Comparison of ENCODE assay signal across 27 mouse cellular contexts in the genomic region with DNA sequence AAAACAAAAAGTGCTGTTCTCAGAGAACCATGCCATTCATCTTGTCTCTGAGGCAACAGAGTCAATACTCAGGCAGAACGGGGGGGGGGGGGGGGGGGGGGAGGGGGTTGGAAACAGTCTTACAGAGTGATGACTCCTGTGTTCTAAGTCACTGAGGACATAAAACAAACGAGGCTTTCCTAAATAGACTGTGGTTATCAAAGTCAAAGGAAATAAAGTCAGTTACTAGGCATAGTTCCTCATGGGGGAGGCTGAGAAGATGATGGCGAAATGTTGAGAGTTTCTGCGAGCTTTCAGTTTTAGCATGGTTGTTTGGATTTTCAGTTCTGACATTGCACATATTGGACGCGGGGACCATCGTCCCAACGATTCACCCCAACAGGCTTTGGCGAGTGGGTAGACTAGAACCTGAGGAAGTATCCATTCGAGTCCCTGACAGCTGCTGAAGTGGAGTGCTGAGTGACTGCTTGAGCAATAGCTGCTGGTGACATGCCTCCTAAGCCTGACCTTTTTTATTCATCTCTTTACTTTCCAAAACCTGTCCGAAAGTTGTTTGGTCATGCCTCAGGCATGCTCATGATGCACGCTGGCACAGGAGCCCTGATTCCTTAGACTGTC.
DNase-seq lines count a peak whose midpoint lies in the region; ATAC-seq lines count a peak whose summit lies in the region.
"Had no signal": no experiment of that assay in that cellular context is flagged by ENCODE, and none has a peak within 500 bp of the region (broad histone marks: within the 10 kb centered on the region; RNA-seq: fewer than 3 reads in every experiment).

No protein-coding gene starts in this region.

- peak; percentile 84 for DNase-seq in heart, adult 11 months
- no peak for DNase-seq in heart, postnatal 36 days
- DNase-seq in thymus, postnatal 25 days = peak; percentile 23
- no peak for DNase-seq in thymus, postnatal 14 days
- DNase-seq in adrenal gland, postnatal 4 days (ENCODE audit: low spot score in 2 of 2) = no peak
- no peak for DNase-seq in embryo, embryonic 11 days
- DNase-seq: adrenal gland, postnatal 36 days; cerebellum, adult 18-20 months; cerebellum, postnatal 14 days; kidney, adult 18-20 months; kidney, postnatal 14 days; lung, postnatal 14 days had no signal

- H3K4me1 ChIP-seq in forebrain, embryonic 16.5 days (replicated peaks; ENCODE audit: control insufficient read depth, insufficient read depth, low read length) = no peaks in the 10 kb centered on the region
- H3K4me1 ChIP-seq: embryonic facial prominence, embryonic 13.5 days; forebrain, embryonic 12.5 days; hindbrain, embryonic 12.5 days; limb, embryonic 12.5 days; neural tube, embryonic 15.5 days had no signal

- ATAC-seq in megakaryocyte, adult 5-6 weeks (ENCODE audit: poor library complexity, severe bottlenecking) = peak; percentile 70
- no peak for ATAC-seq in forebrain, embryonic 16.5 days
- ATAC-seq: inflammation-experienced regulatory T-cells, adult 6 months; liver, embryonic 12.5 days; midbrain, embryonic 16.5 days; Patski had no signal

- intact Hi-C loops in heart, postnatal 36 days (cut with DNase I) = no loop called here

- H3K9ac ChIP-seq in forebrain, embryonic 16.5 days (replicated peaks; ENCODE audit: low read depth, low read length) = no peak overlapping the region
- H3K9ac ChIP-seq: embryonic facial prominence, embryonic 13.5 days; forebrain, embryonic 12.5 days; hindbrain, embryonic 12.5 days; limb, embryonic 12.5 days; liver, embryonic 12.5 days; neural tube, embryonic 15.5 days had no signal

- no peak overlapping the region for H3K4me2 ChIP-seq in forebrain, embryonic 16.5 days (ENCODE audit: low read length)
- H3K4me2 ChIP-seq: embryonic facial prominence, embryonic 13.5 days; forebrain, embryonic 12.5 days; heart, embryonic 11.5 days; hindbrain, embryonic 12.5 days; limb, embryonic 12.5 days; liver, embryonic 12.5 days; neural tube, embryonic 15.5 days had no signal

- H3K27me3 ChIP-seq in forebrain, embryonic 16.5 days (replicated peaks; ENCODE audit: control insufficient read depth, insufficient read depth, low read length) = no peaks in the 10 kb centered on the region
- H3K27me3 ChIP-seq: embryonic facial prominence, embryonic 13.5 days; forebrain, embryonic 12.5 days; hindbrain, embryonic 12.5 days; limb, embryonic 12.5 days; liver, embryonic 12.5 days; neural tube, embryonic 15.5 days; Patski had no signal

- no peaks in the 10 kb centered on the region for H3K9me3 ChIP-seq in forebrain, embryonic 16.5 days (ENCODE audit: control insufficient read depth, low read length)
- H3K9me3 ChIP-seq: embryonic facial prominence, embryonic 13.5 days; forebrain, embryonic 12.5 days; hindbrain, embryonic 12.5 days; limb, embryonic 12.5 days; liver, embryonic 12.5 days; neural tube, embryonic 15.5 days had no signal

- no peak overlapping the region for H3K4me3 ChIP-seq in forebrain, embryonic 16.5 days (replicated peaks; ENCODE audit: low read length)
- H3K4me3 ChIP-seq: embryonic facial prominence, embryonic 13.5 days; erythroblast, embryonic 14.5 days; forebrain, embryonic 12.5 days; hindbrain, embryonic 12.5 days; limb, embryonic 12.5 days; liver, embryonic 12.5 days; myocyte; neural tube, embryonic 15.5 days had no signal

- 86% methylated on average over 11 of the region's 12 CpGs for WGBS in forebrain, embryonic 16.5 days

- no peaks in the 10 kb centered on the region for H3K36me3 ChIP-seq in forebrain, embryonic 16.5 days (ENCODE audit: control insufficient read depth, insufficient read depth)
- H3K36me3 ChIP-seq: embryonic facial prominence, embryonic 13.5 days; forebrain, embryonic 12.5 days; G1E; hindbrain, embryonic 12.5 days; limb, embryonic 12.5 days; liver, embryonic 12.5 days; neural tube, embryonic 15.5 days had no signal

- no peak overlapping the region for H3K27ac ChIP-seq in forebrain, embryonic 16.5 days (ENCODE audit: low read length)
- H3K27ac ChIP-seq: forebrain, embryonic 12.5 days; hindbrain, embryonic 12.5 days; liver, embryonic 12.5 days; neural tube, embryonic 15.5 days had no signal

Comparison
In these comparisons a context has a peak if more than half of its experiments do, and no peak if none do; other contexts are left out.
1. DNase-seq: peak in heart, adult 11 months (single experiment) and thymus, postnatal 25 days (single experiment); none in heart, postnatal 36 days (0 of 2), thymus, postnatal 14 days (single experiment), adrenal gland, postnatal 4 days (0 of 2) and embryo, embryonic 11 days (single experiment).